Mouse (Mus musculus): ENCODE measurements around the gene Slc20a1. TPM values are rescaled to one million over a fixed set of nuclear protein-coding genes. Genes with fewer than 3 reads are reported as not detected.

The Slc20a1 gene
- polyA plus RNA-seq, 1 experiment from 2014 or later: 45.8 TPM

DNA sequence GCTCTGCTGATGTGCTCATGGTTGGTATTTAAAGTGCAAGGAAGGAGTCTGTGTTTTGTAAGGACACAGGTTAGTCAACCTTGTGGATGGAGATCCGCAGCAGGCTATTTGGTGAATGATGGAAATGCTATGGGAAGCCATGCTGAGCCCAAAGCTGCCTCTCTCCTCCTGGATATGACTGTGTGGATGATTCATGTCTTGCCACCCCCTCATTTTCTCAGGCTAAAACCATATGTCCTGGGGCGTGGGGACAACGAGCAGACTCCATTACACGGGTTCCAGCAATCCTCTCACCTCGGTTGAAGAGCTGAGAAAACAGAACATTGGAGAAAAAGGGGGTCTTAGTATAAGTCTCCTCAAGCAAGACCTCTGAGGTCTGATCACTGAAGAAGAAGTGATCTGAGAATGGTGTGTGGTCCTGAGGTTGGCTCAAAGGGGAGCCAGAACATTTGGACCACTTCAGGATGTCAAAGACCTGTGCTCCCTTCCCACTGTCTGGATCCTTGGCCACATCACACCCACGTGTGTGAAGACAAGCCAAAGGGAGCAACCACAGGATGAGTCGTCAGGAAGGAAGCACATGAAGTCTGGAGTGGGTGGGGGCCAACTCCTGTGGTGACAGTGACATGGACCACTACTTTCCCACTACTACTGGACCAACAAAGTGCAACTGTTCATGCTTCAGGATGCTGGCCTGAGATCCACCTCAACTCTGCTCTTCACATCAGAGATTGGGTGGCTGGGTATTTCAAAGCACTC lies 6.0 kb upstream of the Slc20a1 start:
- no peaks in the 10 kb centered on the region for H3K36me3 ChIP-seq
- no peaks in the 10 kb centered on the region for H3K9me3 ChIP-seq (replicated peaks)
- peaks cover 9% of the 10 kb centered on the region; the same call in 1 of the 2 replicates for H3K4me1 ChIP-seq (replicated peaks)
- H3K27ac ChIP-seq (ENCODE audit: poor library complexity, severe bottlenecking): no peak overlapping the region
- H3K27me3 ChIP-seq (replicated peaks): no peaks in the 10 kb centered on the region
- H3K9ac ChIP-seq: no peak overlapping the region
- H3K4me2 ChIP-seq: no peak overlapping the region
- no peak for ATAC-seq (ENCODE audit: insufficient number of reproducible peaks, low FRiP score)
- WGBS: 75% methylated on average over 7 of the region's 7 CpGs
- H3K4me3 ChIP-seq: no peak overlapping the region

DNA sequence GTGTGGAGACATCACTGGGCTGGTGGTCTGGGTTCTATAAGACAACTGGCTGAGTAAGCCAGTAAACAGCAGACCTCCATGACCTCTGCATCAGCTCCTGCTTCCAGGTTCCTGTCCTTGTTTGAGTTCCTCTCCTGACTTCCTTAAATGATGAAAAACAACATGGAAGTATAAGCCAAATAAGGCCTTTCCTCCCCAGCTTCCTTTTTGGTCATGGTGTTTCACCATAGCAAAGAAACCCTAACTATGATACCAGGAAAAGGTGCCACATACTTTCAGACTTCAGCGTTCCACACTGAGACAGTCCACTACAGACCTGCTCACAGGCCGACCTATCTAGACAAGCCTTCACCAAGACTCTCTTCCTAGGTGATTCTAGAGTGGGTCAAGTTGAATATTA lies 2.2 kb upstream of the Slc20a1 start:
- Histone ChIP-seq H3K9ac (no peak overlapping the region), H3K27me3 (replicated peaks) (no peaks in the 10 kb centered on the region), H3K36me3 (peaks cover 12% of the 10 kb centered on the region), H3K4me3 (no peak overlapping the region), H3K9me3 (replicated peaks) (no peaks in the 10 kb centered on the region), H3K4me2 (no peak overlapping the region), H3K27ac (ENCODE audit: poor library complexity, severe bottlenecking) (no peak overlapping the region), H3K4me1 (replicated peaks) (peaks cover 21% of the 10 kb centered on the region)
- 88% methylated on average over 2 of the region's 2 CpGs for WGBS
- no peak for ATAC-seq (ENCODE audit: insufficient number of reproducible peaks, low FRiP score)

DNA sequence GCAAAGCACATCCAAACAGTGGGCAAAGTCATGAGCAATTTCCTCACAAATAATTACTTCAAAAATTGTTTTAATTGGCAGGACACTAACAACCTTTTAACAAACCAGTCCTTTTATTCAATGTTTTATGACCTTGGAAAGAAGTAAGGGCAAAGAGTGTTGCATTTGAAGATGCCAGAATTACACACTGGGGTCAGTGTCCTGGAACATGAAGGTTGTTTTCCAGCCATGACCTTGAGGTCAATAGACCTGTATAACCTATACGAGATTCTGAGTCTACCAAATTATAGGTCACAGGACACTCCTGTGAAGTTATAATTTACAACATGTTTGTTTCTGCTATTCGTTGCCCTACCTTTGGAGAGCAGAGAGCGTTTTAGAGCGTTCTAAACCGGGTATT lies 1.4 kb upstream of the Slc20a1 start:
- 0 out of 2 replicates have a peak overlapping the region, but pooled peaks have one; percentile 23 for H3K4me2 ChIP-seq
- 73% methylated on average over 5 of the region's 5 CpGs for WGBS
- H3K36me3 ChIP-seq: peaks cover 21% of the 10 kb centered on the region
- no peak for ATAC-seq (ENCODE audit: insufficient number of reproducible peaks, low FRiP score)
- H3K4me1 ChIP-seq (replicated peaks): peaks cover 27% of the 10 kb centered on the region
- no peak overlapping the region for H3K27ac ChIP-seq (ENCODE audit: poor library complexity, severe bottlenecking)
- no peaks in the 10 kb centered on the region for H3K9me3 ChIP-seq (replicated peaks)
- H3K4me3 ChIP-seq: peak overlapping the region; percentile 98; the same call in 1 of the 2 replicates
- no peak overlapping the region for H3K9ac ChIP-seq
- no peaks in the 10 kb centered on the region for H3K27me3 ChIP-seq (replicated peaks)

DNA sequence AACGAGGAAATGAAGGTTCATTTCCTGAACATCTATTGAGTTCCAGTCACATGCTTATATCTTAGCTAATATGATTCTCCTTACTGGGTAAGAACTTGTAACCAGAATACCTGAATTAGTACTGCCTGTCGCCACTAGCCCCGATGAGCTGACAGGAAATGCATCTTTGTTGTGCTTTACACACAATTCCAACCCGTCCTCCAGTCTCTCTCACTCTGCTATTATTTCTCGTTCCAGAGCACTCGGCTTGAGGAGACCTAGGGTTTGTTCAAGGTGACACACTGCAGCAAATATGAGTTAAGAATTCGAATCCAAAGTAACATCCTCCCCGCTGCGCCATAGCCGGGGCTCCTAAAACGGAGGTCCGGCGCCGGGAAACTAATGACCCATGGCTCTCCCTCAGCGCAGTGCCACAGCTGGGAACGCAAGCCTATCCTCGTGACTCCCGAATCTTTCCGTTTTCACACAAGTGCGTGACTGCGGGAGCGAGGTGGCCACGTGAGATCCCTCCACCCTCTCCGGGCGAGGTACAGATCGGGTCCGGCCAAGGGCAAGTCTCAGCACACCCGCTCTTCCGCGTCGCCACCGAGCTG lies 625 bp upstream of the Slc20a1 start:
- Histone ChIP-seq H3K9ac (peak overlapping the region; percentile 78), H3K4me1 (replicated peaks) (peaks cover 27% of the 10 kb centered on the region), H3K9me3 (replicated peaks) (no peaks in the 10 kb centered on the region), H3K36me3 (peaks cover 26% of the 10 kb centered on the region), H3K27ac (ENCODE audit: poor library complexity, severe bottlenecking) (peak overlapping the region; percentile 79), H3K4me2 (peak overlapping the region; percentile 81), H3K27me3 (replicated peaks) (no peaks in the 10 kb centered on the region), H3K4me3 (peak overlapping the region; percentile 98)
- under 1% methylated on average over 32 of the region's 32 CpGs for WGBS
- ATAC-seq (ENCODE audit: insufficient number of reproducible peaks, low FRiP score): no peak; the same call in 1 of the 2 replicates

DNA sequence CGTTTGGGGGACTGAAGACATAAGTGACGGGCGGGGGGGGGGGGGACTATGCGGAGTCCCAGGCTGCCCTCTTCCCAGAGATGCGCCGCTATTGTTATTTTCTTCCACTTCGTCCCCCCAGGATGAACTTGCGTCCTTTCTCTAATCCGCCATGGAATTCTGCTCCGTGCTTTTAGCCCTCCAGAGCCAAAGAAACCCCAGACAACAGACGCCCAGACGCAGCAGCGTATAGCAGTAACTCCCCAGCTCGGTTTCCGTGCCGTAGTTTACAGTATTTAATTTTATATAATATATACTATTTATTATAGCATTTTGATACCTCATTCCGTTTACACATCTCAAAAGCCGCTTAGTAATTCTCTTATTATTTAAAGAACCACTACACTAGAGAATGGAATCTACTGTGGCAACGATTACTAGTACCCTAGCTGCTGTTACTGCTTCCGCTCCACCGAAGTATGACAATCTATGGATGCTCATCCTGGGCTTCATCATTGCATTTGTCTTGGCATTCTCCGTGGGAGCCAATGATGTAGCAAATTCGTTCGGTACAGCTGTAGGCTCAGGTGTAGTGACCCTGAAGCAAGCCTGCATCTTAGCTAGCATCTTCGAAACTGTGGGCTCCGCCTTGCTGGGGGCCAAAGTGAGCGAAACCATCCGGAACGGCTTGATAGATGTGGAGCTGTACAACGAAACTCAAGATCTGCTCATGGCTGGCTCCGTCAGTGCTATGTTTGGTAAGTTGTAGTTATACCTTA lies 943 bp downstream of the Slc20a1 start:
- peak overlapping the region; percentile 98 for H3K4me3 ChIP-seq
- no peak for ATAC-seq (ENCODE audit: insufficient number of reproducible peaks, low FRiP score)
- peak overlapping the region; percentile 89 for H3K27ac ChIP-seq (ENCODE audit: poor library complexity, severe bottlenecking)
- H3K9ac ChIP-seq: peak overlapping the region; percentile 82
- H3K9me3 ChIP-seq (replicated peaks): no peaks in the 10 kb centered on the region
- H3K27me3 ChIP-seq (replicated peaks): no peaks in the 10 kb centered on the region
- peaks cover 21% of the 10 kb centered on the region for H3K4me1 ChIP-seq (replicated peaks)
- peak overlapping the region; percentile 81 for H3K4me2 ChIP-seq
- H3K36me3 ChIP-seq: peaks cover 42% of the 10 kb centered on the region
- WGBS: 24% methylated on average over 31 of the region's 31 CpGs

DNA sequence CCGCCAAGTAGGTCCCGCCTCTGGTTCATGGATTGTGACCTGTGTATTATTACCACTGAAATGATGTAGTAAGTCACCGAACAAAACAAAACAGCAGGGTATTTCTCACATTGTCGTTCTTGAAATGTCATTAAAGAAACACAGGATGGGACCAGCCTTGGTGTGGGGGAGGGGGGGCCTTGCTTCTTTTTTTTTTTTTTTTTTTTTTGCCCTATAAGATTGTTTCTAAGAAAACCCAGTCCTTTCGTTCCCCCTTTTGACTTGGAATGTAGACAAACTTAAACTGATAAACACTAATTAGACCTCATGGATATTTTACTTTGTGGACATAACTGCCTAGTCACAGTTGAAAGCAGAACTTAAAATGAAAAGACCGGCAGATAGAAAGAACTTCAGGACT lies 6.4 kb downstream of the Slc20a1 start:
- Histone ChIP-seq H3K4me3 (no peak overlapping the region), H3K9ac (no peak overlapping the region), H3K4me1 (replicated peaks) (peaks cover 43% of the 10 kb centered on the region), H3K27ac (ENCODE audit: poor library complexity, severe bottlenecking) (no peak overlapping the region), H3K9me3 (replicated peaks) (no peaks in the 10 kb centered on the region), H3K27me3 (replicated peaks) (no peaks in the 10 kb centered on the region), H3K4me2 (no peak overlapping the region), H3K36me3 (peaks cover 88% of the 10 kb centered on the region)
- ATAC-seq (ENCODE audit: insufficient number of reproducible peaks, low FRiP score): no peak
- WGBS: 89% methylated on average over 6 of the region's 6 CpGs

DNA sequence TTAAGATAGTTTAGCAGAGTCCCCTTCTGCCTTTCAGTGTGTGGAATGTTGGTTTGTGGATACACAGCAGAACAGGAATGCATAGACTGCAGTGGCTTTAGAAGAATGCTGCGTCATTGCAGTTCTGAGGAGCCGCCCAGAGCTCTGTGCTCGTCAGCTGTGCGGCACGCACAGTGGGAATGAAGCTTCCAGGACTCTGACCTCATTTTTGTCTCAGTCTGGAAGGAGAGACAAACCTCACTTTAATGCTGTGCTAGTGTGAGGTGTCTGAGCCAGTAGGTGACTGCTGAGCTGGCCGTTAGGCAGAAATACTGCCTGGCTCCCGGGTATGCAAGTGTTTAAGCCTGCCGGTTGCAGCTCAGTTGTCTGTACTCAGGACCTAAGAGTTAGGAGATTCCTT lies 8.3 kb downstream of the Slc20a1 start:
- Histone ChIP-seq H3K4me3 (no peak overlapping the region), H3K9ac (no peak overlapping the region), H3K4me2 (peak overlapping the region; percentile 26), H3K27me3 (replicated peaks) (no peaks in the 10 kb centered on the region), H3K9me3 (replicated peaks) (no peaks in the 10 kb centered on the region), H3K36me3 (peaks cover 93% of the 10 kb centered on the region), H3K4me1 (replicated peaks) (peaks cover 30% of the 10 kb centered on the region), H3K27ac (ENCODE audit: poor library complexity, severe bottlenecking) (peak overlapping the region; percentile 61)
- peak; percentile 88 for ATAC-seq (ENCODE audit: insufficient number of reproducible peaks, low FRiP score)
- WGBS: 44% methylated on average over 8 of the region's 8 CpGs

DNA sequence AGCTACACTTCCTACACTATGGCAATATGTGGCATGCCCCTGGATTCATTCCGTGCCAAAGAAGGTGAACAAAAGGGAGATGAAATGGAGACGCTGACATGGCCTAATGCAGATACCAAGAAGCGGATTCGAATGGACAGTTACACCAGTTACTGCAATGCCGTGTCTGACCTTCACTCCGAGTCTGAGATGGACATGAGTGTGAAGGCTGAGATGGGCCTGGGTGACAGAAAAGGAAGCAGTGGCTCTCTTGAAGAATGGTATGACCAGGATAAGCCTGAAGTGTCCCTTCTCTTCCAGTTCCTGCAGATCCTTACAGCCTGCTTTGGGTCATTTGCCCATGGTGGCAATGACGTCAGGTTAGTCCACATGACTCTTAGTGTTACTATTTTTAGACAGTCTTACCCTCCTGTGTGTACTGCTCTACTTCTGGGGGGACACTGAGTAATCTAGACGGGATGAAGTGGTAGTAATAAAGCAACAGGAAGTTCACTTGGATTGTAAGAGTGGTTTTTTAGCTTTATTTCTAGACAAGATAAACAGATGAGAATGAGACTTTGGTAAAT lies 9.7 kb downstream of the Slc20a1 start:
- ATAC-seq (ENCODE audit: insufficient number of reproducible peaks, low FRiP score): peak; percentile 51; the same call in 1 of the 2 replicates
- Histone ChIP-seq H3K9me3 (replicated peaks) (no peaks in the 10 kb centered on the region), H3K4me1 (replicated peaks) (peaks cover 30% of the 10 kb centered on the region), H3K27me3 (replicated peaks) (no peaks in the 10 kb centered on the region), H3K4me2 (peak overlapping the region; percentile 22), H3K9ac (0 out of 2 replicates have a peak overlapping the region, but pooled peaks have one; percentile 27), H3K4me3 (no peak overlapping the region; the same call in 1 of the 2 replicates), H3K27ac (ENCODE audit: poor library complexity, severe bottlenecking) (peak overlapping the region; percentile 61), H3K36me3 (peaks cover 90% of the 10 kb centered on the region)
- WGBS: 69% methylated on average over 8 of the region's 8 CpGs

DNA sequence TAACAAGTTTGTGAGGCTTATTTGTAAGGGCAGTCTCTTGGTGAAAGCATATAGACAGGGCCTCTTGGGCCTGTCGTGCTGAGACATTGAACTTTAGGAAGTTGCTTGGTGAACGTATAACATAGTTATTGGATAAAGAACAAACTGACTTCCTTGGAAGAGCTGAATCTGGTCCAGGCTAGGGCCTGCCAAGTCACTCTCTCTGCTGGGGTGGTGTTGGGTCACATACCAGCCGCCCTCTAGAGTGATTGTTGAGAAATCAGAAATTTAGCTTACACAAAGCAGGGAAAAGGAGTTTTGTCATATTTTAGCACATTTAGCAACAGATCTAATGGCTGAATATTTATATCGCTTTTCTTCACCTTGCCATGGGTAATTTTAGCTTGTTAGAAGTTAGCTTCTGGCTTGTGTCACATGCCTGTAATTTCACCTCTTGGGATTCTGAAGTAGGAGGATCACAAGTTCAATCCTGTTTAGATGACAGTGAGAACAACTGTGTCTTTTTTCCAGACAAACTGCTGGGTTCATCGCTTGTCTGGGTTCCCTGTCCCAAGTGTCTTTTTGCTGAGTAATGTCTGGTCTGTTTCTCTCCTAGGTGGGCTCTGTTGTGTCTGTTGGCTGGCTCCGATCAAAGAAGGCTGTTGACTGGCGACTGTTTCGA lies 11.7 kb downstream of the Slc20a1 start:
- no peak overlapping the region for H3K27ac ChIP-seq (ENCODE audit: poor library complexity, severe bottlenecking)
- no peaks in the 10 kb centered on the region for H3K27me3 ChIP-seq (replicated peaks)
- no peak for ATAC-seq (ENCODE audit: insufficient number of reproducible peaks, low FRiP score)
- H3K36me3 ChIP-seq: peaks cover 72% of the 10 kb centered on the region
- H3K4me2 ChIP-seq: no peak overlapping the region
- no peak overlapping the region for H3K4me3 ChIP-seq
- H3K9ac ChIP-seq: no peak overlapping the region
- WGBS: 90% methylated on average over 8 of the region's 8 CpGs
- H3K9me3 ChIP-seq (replicated peaks): no peaks in the 10 kb centered on the region
- H3K4me1 ChIP-seq (replicated peaks): peaks cover 30% of the 10 kb centered on the region

DNA sequence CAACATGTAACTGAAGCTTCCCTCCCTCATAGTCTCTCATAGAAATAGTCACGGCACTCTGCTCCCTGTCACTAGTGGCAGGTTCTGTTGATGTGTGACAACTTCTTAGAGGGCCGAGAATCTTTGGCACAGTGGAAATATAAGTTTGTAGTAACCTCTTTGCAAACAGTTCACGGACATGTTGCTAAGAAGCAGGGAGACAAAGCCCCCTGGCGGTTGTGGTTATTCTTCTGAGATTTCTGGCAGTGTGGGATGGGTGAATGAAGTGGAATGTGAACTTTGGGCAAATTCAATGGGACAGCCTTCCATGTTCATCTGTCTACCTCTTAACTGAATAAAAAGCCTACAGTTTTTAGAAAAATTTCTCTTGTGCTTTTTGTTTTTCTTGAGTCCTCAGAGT lies 12.7 kb downstream of the Slc20a1 start:
- Histone ChIP-seq H3K27ac (ENCODE audit: poor library complexity, severe bottlenecking) (no peak overlapping the region), H3K4me3 (no peak overlapping the region), H3K4me2 (no peak overlapping the region), H3K9me3 (replicated peaks) (no peaks in the 10 kb centered on the region), H3K9ac (no peak overlapping the region), H3K27me3 (replicated peaks) (no peaks in the 10 kb centered on the region), H3K36me3 (peaks cover 63% of the 10 kb centered on the region), H3K4me1 (replicated peaks) (peaks cover 24% of the 10 kb centered on the region)
- 74% methylated on average over 4 of the region's 4 CpGs for WGBS
- ATAC-seq (ENCODE audit: insufficient number of reproducible peaks, low FRiP score): no peak

Data from heart, embryonic 12.5 days (tissue).